Mouse (Mus musculus) layer of hippocampus, adult 11-12 months (tissue): ENCODE data around the gene Cyp3a41b.
"Not testable (repeated sequence)": the region's sequence is repeated elsewhere in the genome, so short reads cannot be mapped to it uniquely, and the experiment has no call there.

ENCODE experiments used
- DNase-seq: peaks from one replicate; pipeline ENCODE4 v3.0.0; 2022; ENCODE audit warnings: low spot score

The Cyp3a41b gene

DNA sequence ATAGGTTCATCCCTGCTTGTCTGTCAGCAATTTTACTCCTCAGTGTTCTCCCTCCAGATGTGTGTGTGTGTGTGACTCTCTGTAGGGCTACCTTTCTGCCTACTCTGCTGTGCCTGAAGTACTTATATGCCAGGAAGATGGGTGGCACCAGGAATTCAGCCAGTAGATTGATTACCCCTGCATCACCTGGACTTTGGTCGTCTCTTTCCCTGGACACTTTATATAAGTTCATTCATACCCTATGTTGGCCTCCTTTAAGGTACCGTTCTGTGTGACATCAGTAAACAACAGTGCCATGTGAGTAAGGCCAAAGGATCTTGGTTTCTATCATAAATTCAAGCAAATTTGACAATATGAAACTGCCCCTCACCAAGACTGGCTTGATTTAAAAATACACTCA is at the start of gene Cyp3a41b:
Gene Cyp3a41b (minus strand): TSS at position 101 of the 400 bp plus-strand sequence.
- not testable (repeated sequence) for DNase-seq

DNA sequence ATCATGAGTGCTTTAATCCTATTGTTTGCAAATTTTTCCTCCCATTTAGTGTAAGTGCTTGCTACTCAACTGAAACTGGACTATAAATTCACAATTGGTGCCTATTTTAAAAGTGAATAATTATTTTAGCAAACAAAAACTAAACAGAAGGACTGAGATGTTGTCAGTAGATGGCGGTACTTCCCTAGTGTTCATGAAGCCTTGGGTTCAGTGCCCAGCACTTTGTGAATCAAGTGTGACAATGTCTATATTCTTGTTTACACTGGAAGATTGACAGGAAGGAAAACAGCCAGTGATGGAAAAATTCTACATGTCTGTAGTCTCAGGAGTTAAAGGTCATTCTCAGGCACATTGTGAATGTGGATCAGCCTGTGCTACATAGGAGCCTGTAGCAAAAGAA is 47.8 kb upstream of the Cyp3a41b start:
- not testable (repeated sequence) for DNase-seq

DNA sequence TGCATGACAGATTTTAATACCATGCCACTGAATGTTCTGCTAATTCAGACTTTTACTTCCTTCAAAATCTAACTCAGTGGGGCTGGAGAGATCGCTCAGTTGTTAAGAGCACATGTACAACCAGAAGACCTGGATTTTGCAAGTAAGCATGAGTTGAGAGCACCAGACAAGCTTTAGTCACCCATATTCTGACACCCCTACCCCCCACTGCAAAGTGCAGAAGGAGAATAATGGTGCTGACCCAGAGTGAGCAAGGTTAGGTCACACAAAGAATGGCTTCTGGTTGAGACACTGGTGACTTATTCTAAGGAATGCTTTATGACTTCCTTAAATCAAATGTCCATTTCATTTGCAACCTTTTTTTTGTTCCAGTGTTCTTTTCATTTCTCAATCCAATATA is 20.4 kb upstream of the Cyp3a41b start:
- not testable (repeated sequence) for DNase-seq

GRCm38 (mm10) chr5:145597851-145598250 is 13.3 kb upstream of the Cyp3a41b start:
- not testable (repeated sequence) for DNase-seq

GRCm38 (mm10) chr5:145577321-145577720 is 7.2 kb downstream of the Cyp3a41b start:
- DNase-seq = not testable (repeated sequence)

- DNase-seq = not testable (repeated sequence)
Observed at GRCm38 (mm10) chr5:145575660-145576059, 8.9 kb downstream of the Cyp3a41b start.

GRCm38 (mm10) chr5:145571922-145572321 is 12.6 kb downstream of the Cyp3a41b start:
- DNase-seq = not testable (repeated sequence)
